Mouse (Mus musculus) kidney, embryonic 15.5 days (tissue): Measurements from ENCODE around the gene Actg2. TPM values are rescaled to one million over a fixed set of nuclear protein-coding genes. Genes with fewer than 3 reads are reported as not detected.
A peak's percentile ranks its signal among the peaks of the same experiment; 100 is the strongest.
"Not testable (repeated sequence)": the region's sequence is repeated elsewhere in the genome, so short reads cannot be mapped to it uniquely, and the experiment has no call there.

Source experiments
- ATAC-seq: fragments of 200-750 bp; cut with Nextera tagmentation; replicated peaks from 2 replicates; pipeline ENCODE4 v1.8.0; 2017; ENCODE audit warnings: moderate TSS enrichment; ENCODE audit not compliant: low FRiP score
- H3K27ac ChIP-seq: fragments of 300-500 bp; sonication (generic); 2 replicates; pipeline ENCODE4 v1.5.1; 2015; ENCODE audit warnings: mild to moderate bottlenecking, inconsistent platforms
- H3K27me3 ChIP-seq: fragments of 300-500 bp; sonication (generic); 2 replicates; pipeline ENCODE4 v1.6.1; 2015; ENCODE audit warnings: inconsistent platforms
- H3K36me3 ChIP-seq: fragments of 300-500 bp; sonication (generic); 2 replicates; pipeline ENCODE4 v1.6.1; 2015; ENCODE audit warnings: inconsistent platforms
- H3K4me1 ChIP-seq: fragments of 300-500 bp; sonication (generic); 2 replicates; pipeline ENCODE4 v1.6.1; 2015; ENCODE audit warnings: inconsistent platforms
- H3K4me2 ChIP-seq: fragments of 300-500 bp; sonication (generic); 2 replicates; pipeline ENCODE4 v1.6.1; 2015; ENCODE audit warnings: moderate library complexity, mild to moderate bottlenecking, inconsistent platforms
- H3K4me3 ChIP-seq: fragments of 300-500 bp; sonication (generic); replicated peaks from 2 replicates; pipeline ENCODE4 v1.5.1; 2015; ENCODE audit warnings: mild to moderate bottlenecking, inconsistent platforms
- H3K9ac ChIP-seq: fragments of 300-500 bp; sonication (generic); 2 replicates; pipeline ENCODE4 v1.6.1; 2015; ENCODE audit warnings: mild to moderate bottlenecking, inconsistent platforms
- H3K9me3 ChIP-seq: fragments of 300-500 bp; sonication (generic); replicated peaks from 2 replicates; pipeline ENCODE4 v1.6.1; 2016; ENCODE audit warnings: inconsistent platforms
- WGBS: fragments of 180-500 bp; shearing (Covaris S2); methylation state at CpG from one replicate; pipeline ENCODE4 v1.1.7; 2015; ENCODE audit warnings: mixed read lengths; 5-methylcytosine and 5-hydroxymethylcytosine counted together
- polyA plus RNA-seq: library from polyadenylated mRNA; unstranded; fragments of >200 nt; fragmentation: Nextera tagmentation; extraction: Ambion mirVana; gene quantifications from 2 replicates; pipeline ENCODE4 v1.2.1, GENCODE M21; 2015

The Actg2 gene
- 25.1 and 130 TPM in 2 replicates for polyA plus RNA-seq

DNA sequence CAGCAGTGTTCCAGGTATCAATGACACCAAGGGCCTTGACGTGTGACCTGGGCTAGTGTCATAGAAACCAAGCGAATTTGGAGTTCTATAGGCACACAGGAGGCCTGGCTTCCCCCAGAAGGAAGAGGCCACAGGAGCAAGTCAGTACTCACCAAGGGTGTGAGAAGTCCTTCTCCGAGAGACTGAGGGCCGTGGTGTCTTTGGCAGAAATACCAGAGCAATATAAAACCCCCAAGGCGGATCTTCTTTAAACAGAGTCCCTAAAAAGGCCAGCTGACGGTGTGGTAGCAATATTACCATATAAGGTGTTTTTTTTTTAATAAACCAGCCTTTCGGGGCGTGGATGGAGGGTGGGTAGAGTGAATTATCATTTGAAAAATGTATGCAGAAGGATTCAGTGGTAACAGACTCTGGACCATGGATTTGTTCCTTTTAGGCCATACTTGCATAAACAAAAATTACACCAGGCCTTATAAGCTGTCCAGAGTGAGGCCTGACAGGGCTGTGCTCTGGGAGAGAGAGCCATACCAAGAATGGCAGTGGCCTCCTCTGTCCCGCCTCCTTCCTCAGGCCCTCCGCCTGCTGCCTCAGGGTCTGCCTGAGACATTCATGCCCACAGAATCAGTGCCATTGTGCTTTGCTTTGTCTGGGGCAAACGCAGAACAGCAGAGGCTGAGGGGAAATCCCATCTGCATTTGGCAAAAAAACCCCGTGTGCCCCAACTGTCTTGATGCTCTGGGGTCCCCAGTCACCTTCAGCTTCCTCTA is at the start of gene Actg2:
Gene Actg2 (minus strand): TSS at position 238 of the 767 bp plus-strand sequence.
- Histone ChIP-seq H3K9me3 (no peaks in the 10 kb centered on the region), H3K4me2 (no peak within 1 kb of the TSS), H3K9ac (no peak within 1 kb of the TSS), H3K36me3 (no peaks in the 10 kb centered on the region), H3K4me3 (no peak within 1 kb of the TSS), H3K27me3 (no peaks in the 10 kb centered on the region), H3K4me1 (no peaks in the 10 kb centered on the region), H3K27ac (no peak within 1 kb of the TSS)
- 66% methylated on average over 12 of the region's 12 CpGs for WGBS
- ATAC-seq: no peak

DNA sequence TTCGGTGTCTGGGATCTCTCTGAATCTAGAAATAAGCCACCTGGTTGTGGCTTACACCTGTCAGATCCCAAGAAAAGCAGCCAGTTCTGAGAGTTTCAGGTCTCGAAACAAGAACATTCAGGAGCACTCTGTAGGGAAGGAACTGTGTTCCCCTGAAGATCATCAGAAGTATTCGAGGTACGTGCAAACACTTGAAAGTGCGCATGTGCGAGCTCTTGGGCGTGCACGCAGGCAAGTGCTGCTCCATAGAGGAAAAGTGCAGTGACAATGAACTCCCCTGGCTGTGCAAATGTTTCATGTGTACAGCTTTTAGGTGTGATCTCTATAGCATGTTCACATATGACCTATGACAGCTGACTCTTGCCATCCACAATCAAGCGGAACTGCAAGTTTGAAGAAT is 49.3 kb upstream of the Actg2 start:
- peaks cover 14% of the 10 kb centered on the region; the same call in 1 of the 2 replicates for H3K27me3 ChIP-seq
- not testable (repeated sequence) for H3K4me2 ChIP-seq, H3K9me3 ChIP-seq, H3K27ac ChIP-seq, H3K4me1 ChIP-seq, H3K36me3 ChIP-seq, ATAC-seq, H3K4me3 ChIP-seq, H3K9ac ChIP-seq
- 79% methylated on average over 9 of the region's 9 CpGs for WGBS

DNA sequence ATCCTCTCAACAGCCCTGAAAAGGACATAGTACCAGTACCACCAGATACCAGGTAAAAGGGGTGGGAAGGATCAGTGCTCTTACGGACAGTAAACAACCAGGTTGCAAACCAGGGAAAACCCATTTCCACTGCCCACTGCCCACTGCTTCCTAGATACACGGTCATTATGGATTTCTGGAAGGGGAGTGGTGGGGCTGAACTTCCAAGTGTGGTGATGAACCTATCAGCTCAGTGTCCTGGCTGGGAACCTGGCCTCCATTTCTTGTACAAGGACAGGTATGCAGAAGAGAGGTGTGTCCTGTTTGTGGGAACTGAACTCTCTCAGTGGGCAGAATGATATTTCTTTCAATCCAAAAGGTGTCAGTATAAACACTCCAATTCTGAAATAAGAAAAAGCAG is 47.5 kb upstream of the Actg2 start:
- Histone ChIP-seq H3K9me3 (no peaks in the 10 kb centered on the region), H3K4me3 (no peak overlapping the region), H3K27ac (no peak overlapping the region), H3K27me3 (peaks cover 25% of the 10 kb centered on the region), H3K36me3 (no peaks in the 10 kb centered on the region), H3K9ac (no peak overlapping the region), H3K4me2 (no peak overlapping the region), H3K4me1 (no peaks in the 10 kb centered on the region)
- no peak for ATAC-seq
- 63% methylated on average over 2 of the region's 2 CpGs for WGBS

DNA sequence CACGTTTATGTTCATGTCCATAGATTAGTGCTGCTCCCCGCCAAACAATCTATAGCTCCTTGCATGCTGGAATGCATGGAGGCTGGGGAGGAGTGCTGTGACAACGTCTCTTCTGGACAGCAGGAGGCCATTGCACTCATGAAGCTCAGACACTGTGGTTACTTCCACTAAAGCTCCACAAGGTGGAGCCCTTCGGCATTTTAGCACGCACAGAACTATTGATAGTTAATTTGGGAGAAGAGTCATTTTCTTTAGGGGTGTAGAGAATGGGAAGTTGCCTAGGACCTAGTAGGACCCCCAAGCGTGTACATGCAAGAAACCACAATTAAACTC is 46.8 kb upstream of the Actg2 start:
- Histone ChIP-seq H3K27ac (no peak overlapping the region), H3K36me3 (no peaks in the 10 kb centered on the region), H3K9ac (no peak overlapping the region), H3K4me2 (peak overlapping the region; percentile 31; the same call in 1 of the 2 replicates), H3K4me3 (no peak overlapping the region), H3K9me3 (no peaks in the 10 kb centered on the region), H3K27me3 (peaks cover 31% of the 10 kb centered on the region), H3K4me1 (no peaks in the 10 kb centered on the region)
- WGBS: 1% methylated on average over 6 of the region's 6 CpGs
- ATAC-seq: 0 out of 2 replicates have a peak, but pooled peaks have one; percentile 46

DNA sequence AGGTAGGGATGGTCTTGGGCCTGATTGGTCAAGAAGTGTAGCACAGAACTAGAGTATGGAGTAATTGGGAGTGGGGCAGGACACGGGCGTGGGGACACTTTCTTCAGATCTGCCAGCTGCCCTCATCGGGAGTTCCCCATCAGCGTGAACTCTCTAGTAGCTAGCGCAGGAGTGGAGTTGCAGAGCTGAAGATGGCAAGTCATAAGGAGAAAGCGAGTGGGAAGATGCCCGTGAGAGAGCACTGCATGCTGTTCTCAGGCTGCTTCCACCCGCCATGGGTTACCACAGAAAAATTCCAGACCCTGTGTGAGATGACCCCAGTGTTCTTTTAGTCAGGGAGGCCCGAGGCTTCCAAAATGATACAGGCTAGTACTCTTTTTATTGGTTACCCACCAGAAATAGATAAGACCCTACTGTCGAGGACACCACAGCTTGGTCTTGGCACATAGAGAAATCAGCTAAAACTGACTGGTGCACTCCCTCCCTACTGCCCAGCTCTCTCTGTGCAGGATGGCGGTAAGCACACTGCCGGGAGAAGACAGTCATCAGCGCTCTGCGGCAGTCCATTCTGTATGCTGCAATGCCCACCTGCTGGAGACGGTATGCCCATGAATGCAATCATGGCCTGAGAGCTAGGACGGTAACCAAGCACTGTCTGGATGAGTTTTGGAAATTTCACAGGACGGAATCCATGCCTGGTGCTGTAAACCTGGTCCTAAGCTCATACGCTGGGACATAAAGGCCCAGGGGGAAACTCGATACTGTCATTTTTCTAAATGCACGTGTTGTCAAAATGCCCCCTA is 46.3 kb upstream of the Actg2 start:
- no peak for ATAC-seq
- Histone ChIP-seq H3K27ac (no peak overlapping the region), H3K27me3 (peaks cover 31% of the 10 kb centered on the region), H3K4me1 (no peaks in the 10 kb centered on the region), H3K9me3 (no peaks in the 10 kb centered on the region), H3K4me2 (peak overlapping the region; percentile 31; the same call in 1 of the 2 replicates), H3K36me3 (no peaks in the 10 kb centered on the region), H3K9ac (no peak overlapping the region), H3K4me3 (no peak overlapping the region)
- 43% methylated on average over 20 of the region's 20 CpGs for WGBS

DNA sequence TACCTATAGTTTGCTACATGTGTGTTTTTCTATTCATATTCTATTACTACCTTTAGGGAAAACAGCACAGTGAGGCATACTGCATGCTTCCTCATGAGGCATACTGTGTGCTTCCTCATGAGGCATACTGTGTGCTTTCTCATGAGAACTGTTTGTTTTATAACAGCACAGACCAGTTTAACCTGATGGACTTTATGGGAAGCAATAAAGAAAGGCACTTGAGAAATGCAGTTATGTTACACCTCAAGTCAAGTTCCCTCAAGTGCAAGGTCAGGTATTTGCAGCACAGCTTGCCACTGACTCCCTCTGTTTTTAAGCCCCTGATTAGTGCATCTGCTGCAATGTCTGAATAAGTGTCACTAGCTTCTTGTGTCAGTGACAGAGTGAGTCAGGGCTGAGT is 41.5 kb upstream of the Actg2 start:
- Histone ChIP-seq H3K4me3 (no peak overlapping the region), H3K27me3 (peaks cover 39% of the 10 kb centered on the region), H3K27ac (no peak overlapping the region), H3K4me2 (no peak overlapping the region), H3K4me1 (peaks cover 4% of the 10 kb centered on the region), H3K9ac (no peak overlapping the region), H3K36me3 (no peaks in the 10 kb centered on the region), H3K9me3 (no peaks in the 10 kb centered on the region)
- no peak for ATAC-seq

DNA sequence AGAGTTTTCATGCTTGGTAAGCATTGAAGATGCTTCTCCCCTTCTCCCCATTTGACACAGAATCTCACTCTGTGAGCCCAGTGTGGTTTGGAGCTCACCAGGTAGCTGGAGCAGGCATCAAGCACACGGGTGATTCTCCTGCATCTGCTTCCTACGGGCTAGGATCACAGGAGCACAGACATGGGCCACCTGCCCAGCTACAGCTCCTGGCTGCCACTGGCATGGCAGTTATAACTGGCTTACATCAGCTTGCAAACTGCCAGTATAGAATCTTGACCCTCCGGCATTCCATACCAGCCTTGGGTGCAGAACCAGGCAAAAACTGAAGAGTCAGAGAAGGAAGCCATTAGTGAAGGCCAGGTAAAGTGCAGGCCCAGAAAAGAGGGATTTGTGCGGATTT is 39.5 kb upstream of the Actg2 start:
- no peak overlapping the region for H3K9ac ChIP-seq
- no peaks in the 10 kb centered on the region for H3K9me3 ChIP-seq
- no peak overlapping the region for H3K27ac ChIP-seq
- no peak overlapping the region for H3K4me3 ChIP-seq
- peaks cover 26% of the 10 kb centered on the region for H3K27me3 ChIP-seq
- WGBS: 79% methylated on average over 4 of the region's 4 CpGs
- ATAC-seq: no peak
- no peak overlapping the region for H3K4me2 ChIP-seq
- H3K4me1 ChIP-seq: peaks cover 15% of the 10 kb centered on the region
- no peaks in the 10 kb centered on the region for H3K36me3 ChIP-seq

DNA sequence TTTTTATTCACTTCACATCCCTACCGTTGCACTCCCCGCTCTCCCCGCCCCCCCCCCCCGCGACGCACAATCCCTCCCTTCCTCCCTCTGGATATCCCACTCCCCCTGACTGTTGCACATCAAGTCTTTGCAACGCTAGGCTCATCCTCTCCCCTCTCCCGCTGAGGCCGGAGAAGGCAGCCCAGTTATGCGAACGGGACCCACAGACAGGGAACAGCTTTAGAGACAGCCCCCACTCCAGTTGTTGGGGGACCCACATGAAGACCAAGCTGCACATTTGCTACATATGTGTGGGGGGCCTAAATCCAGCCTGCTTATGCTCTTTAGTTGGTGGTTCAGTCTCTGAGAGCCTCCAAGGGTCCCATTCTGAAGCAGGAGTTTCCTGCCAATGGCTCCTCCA is 36.6 kb upstream of the Actg2 start, which contains the start of gene Stambp:
Gene Stambp (minus strand): TSS at position 59 of the 400 bp plus-strand sequence.
- Histone ChIP-seq H3K4me2 (peak within 1 kb of the TSS; percentile 89), H3K27ac (peak within 1 kb of the TSS; percentile 72), H3K9ac (peak within 1 kb of the TSS; percentile 67), H3K9me3 (no peaks in the 10 kb centered on the region), H3K27me3 (peaks cover 9% of the 10 kb centered on the region), H3K36me3 (peaks cover 9% of the 10 kb centered on the region; the same call in 1 of the 2 replicates), H3K4me3 (peak within 1 kb of the TSS; percentile 73), H3K4me1 (peaks cover 23% of the 10 kb centered on the region)
- peak; percentile 66 for ATAC-seq
- WGBS: 0% methylated on average over 7 of the region's 11 CpGs

DNA sequence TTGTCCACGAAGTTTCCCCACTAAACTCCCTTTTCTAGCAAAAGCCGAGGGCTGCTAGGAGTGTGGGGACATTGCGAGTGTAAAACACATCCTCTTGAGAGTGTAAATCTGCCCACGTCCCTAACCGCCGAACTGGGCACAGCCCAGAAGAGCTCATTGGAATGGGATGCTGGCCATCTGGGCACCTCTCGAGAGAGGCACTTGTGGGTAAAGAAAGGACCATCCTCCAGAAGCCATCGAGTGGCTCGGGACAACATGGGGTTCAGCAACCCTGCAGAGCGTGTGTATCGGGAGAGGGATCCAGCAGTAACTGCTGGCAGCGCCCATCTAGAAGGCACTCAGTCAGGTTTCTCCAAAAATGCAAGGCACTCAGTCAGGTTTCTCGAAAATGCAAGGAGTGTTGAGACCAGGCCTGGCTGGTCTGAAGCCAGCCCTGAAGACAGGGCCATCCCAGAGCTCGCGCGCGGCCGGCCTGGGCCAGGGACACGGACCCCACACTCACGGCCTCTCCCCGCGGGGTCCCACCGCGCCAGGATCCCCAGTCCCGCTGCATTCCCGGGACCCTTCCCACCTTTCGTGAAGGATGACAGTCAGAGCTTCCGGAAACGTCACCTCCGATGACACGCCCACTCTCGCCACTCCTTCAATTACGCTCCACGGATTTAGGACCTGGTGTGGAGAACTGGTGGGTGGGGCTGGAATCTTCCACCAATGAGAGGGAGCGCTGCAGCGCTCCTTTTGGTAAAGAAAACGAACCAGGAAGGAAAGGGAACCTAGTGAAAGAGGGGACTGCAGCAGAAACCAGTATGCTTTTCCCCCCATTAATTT is 36.0 kb upstream of the Actg2 start:
- ATAC-seq: peak; percentile 93
- H3K9me3 ChIP-seq: no peaks in the 10 kb centered on the region
- peak overlapping the region; percentile 73 for H3K4me3 ChIP-seq
- H3K4me2 ChIP-seq: peak overlapping the region; percentile 89
- WGBS: 5% methylated on average over 37 of the region's 37 CpGs
- peaks cover 9% of the 10 kb centered on the region for H3K27me3 ChIP-seq
- peaks cover 9% of the 10 kb centered on the region; the same call in 1 of the 2 replicates for H3K36me3 ChIP-seq
- H3K27ac ChIP-seq: peak overlapping the region; percentile 72
- H3K9ac ChIP-seq: peak overlapping the region; percentile 67
- peaks cover 23% of the 10 kb centered on the region for H3K4me1 ChIP-seq

DNA sequence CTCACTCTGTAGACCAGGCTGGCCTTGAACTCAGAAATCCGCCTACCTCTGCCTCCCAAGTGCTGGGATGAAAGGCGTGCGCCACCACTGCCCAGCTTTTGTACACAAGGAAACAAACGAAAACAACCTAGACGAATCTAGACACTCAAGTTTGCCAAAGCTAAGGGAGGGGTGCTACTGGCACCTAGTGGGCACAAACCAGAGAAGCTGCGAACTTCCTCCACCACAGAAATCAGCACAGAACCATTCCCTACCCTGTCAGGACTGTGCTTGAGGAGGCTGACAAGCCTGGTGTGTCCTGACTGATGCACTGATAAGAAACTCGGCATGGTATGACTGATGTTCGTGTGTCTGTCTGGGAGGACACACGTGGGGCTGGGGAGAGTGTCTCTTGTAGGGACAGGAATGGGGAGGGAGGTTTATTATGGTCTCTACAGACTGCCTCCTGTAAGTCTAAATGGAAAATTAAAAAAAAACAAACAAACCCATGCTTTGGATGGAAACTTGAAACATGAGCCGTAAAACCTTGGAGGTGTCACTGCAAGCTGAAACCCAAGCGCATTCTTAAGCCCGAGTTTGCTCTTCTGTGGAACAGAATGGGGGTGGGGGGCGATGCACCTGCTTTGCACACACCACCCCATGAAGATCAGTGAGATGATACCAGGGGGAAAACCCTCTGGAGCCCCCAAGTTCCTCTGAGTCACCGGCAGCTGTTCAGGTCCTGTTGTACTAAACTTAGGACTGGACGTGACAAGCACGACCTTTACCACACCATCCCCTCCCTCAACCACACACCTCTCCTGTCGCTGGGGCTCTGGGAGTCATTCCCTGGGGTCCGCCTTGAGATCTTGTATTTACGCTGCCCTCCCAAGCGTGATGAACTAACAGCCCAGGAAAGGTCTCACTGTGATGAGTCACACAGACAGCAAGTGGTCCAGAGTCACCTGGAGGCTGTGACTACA is 33.1 kb upstream of the Actg2 start:
- H3K27me3 ChIP-seq: peaks cover 5% of the 10 kb centered on the region; the same call in 1 of the 2 replicates
- no peaks in the 10 kb centered on the region for H3K9me3 ChIP-seq
- no peak overlapping the region for H3K4me3 ChIP-seq
- H3K36me3 ChIP-seq: peaks cover 21% of the 10 kb centered on the region
- H3K4me1 ChIP-seq: peaks cover 23% of the 10 kb centered on the region
- H3K9ac ChIP-seq: no peak overlapping the region
- H3K4me2 ChIP-seq: no peak overlapping the region
- no peak; the same call in 1 of the 2 replicates for ATAC-seq
- H3K27ac ChIP-seq: peak overlapping the region; percentile 20; the same call in 1 of the 2 replicates
- WGBS: 54% methylated on average over 20 of the region's 20 CpGs

DNA sequence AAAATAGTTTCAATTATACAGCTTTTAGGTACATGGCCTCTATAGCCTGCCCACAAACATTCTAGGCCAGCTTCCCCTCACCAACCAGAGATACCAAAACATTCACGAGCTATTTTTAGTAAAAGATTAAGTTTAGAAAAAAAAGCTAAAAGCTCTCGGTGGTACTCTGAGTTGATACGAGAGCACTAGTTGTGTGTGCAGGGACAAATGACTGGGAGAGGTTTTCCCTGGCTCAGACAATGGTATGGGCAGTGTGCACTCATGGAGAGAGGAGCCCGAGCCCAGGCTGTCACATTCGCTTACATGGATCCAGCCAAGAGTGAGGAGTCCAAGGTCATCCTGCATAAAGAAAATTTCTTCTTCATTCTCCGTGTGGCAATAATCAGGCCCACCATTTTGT is 19.9 kb upstream of the Actg2 start:
- no peaks in the 10 kb centered on the region for H3K9me3 ChIP-seq
- no peak overlapping the region for H3K4me3 ChIP-seq
- H3K36me3 ChIP-seq: peaks cover 60% of the 10 kb centered on the region
- H3K27ac ChIP-seq: no peak overlapping the region
- no peaks in the 10 kb centered on the region for H3K27me3 ChIP-seq
- H3K4me2 ChIP-seq: no peak overlapping the region
- ATAC-seq: no peak
- WGBS: 82% methylated on average over 6 of the region's 6 CpGs
- H3K9ac ChIP-seq: no peak overlapping the region
- H3K4me1 ChIP-seq: no peaks in the 10 kb centered on the region
